Mouse (Mus musculus) CH12.LX (cell line): ENCODE measurements at regions not wholly inside any gene's neighbourhood (a gene's known extent, or its start where the extent isn't known, plus 50 kb on each side); places are given as distances from the start of the nearest gene placed in this dataset.

Experiments used
- DNase-seq: peaks from one replicate; pipeline ENCODE4 v3.0.0-alpha.2; 2013; ENCODE audit errors: extremely low read depth
- H3K27ac ChIP-seq: 2 replicates; pipeline ENCODE4 v1.5.1; 2012; ENCODE audit warnings: low read depth, mild to moderate bottlenecking, control low read depth, moderate library complexity; ENCODE audit not compliant: insufficient read depth
- H3K27me3 ChIP-seq: replicated peaks from 2 replicates; pipeline ENCODE3; 2012; ENCODE audit warnings: inconsistent platforms
- H3K36me3 ChIP-seq, 2 experiments: replicated peaks in 1 of 2; 2 replicates each; pipeline versions ENCODE3 to v1.6.1; 2012; ENCODE audit warnings: inconsistent platforms in 1 of 2, low read length in 1 of 2, mild to moderate bottlenecking in 1 of 2, mixed read lengths in 1 of 2, moderate library complexity in 1 of 2; ENCODE audit not compliant: control insufficient read depth in 1 of 2, insufficient read depth in 1 of 2
- H3K4me1 ChIP-seq, 2 experiments: 2 replicates each; pipeline ENCODE4 v1.6.1; 2012; ENCODE audit warnings: inconsistent platforms in 1 of 2, moderate library complexity in 1 of 2; ENCODE audit not compliant: insufficient read depth in 2 of 2, control insufficient read depth in 1 of 2
- H3K4me2 ChIP-seq: 2 replicates; pipeline ENCODE4 v1.6.1; 2012; ENCODE audit warnings: low read depth, mild to moderate bottlenecking, control low read depth; ENCODE audit not compliant: poor library complexity, insufficient read depth, severe bottlenecking
- H3K4me3 ChIP-seq, 3 experiments: fragments of 150-350 bp in 1 of 3; sonication (generic) in 1 of 3; replicated peaks in 1 of 3; 2 replicates each; pipeline versions ENCODE3 to v1.5.1; 2011 to 2012; ENCODE audit warnings: low read depth in 2 of 3, low read length in 2 of 3, mild to moderate bottlenecking in 2 of 3, moderate library complexity in 2 of 3, control low read depth in 1 of 3, improper control_type of control experiment in 1 of 3, inconsistent platforms in 1 of 3, mixed read lengths in 1 of 3; ENCODE audit not compliant: poor library complexity in 1 of 3
- H3K79me2 ChIP-seq: replicated peaks from 2 replicates; pipeline ENCODE4 v1.6.1; 2012; ENCODE audit warnings: mild to moderate bottlenecking, moderate library complexity; ENCODE audit not compliant: control insufficient read depth, poor library complexity, insufficient read depth, severe bottlenecking; ENCODE audit errors: extremely low read depth
- H3K9ac ChIP-seq: 2 replicates; pipeline ENCODE4 v1.6.1; 2012; ENCODE audit warnings: low read depth, mild to moderate bottlenecking, control low read depth, moderate library complexity; ENCODE audit not compliant: insufficient read depth
- H3K9me3 ChIP-seq: replicated peaks from 2 replicates; pipeline ENCODE3; 2012; ENCODE audit warnings: low read length, inconsistent platforms, mixed read lengths
- BHLHE40 ChIP-seq: IDR thresholded peaks from 2 replicates; pipeline ENCODE4 v1.6.1; 2011; ENCODE audit warnings: mild to moderate bottlenecking, low read depth, low read length, improper control_type of control experiment
- CHD2 ChIP-seq: IDR thresholded peaks from 2 replicates; pipeline ENCODE4 v1.6.1; 2011; ENCODE audit warnings: low read length, improper control_type of control experiment
- CTCF ChIP-seq, 2 experiments: IDR thresholded peaks in 1 of 2; conservative IDR thresholded peaks in 1 of 2; 2 replicates each; pipeline ENCODE4 v1.5.1; 2011 to 2012; ENCODE audit warnings: low read depth in 2 of 2, low read length in 2 of 2, improper control_type of control experiment in 1 of 2, inconsistent platforms in 1 of 2, mild to moderate bottlenecking in 1 of 2, moderate library complexity in 1 of 2
- ELF1 ChIP-seq: IDR thresholded peaks from 2 replicates; pipeline ENCODE4 v1.6.1; 2014; ENCODE audit warnings: low read depth, mild to moderate bottlenecking, inconsistent platforms, low read length, improper control_type of control experiment
- EP300 ChIP-seq: IDR thresholded peaks from 2 replicates; pipeline ENCODE4 v1.6.1; 2011; ENCODE audit warnings: low read length, improper control_type of control experiment
- HCFC1 ChIP-seq: IDR thresholded peaks from 2 replicates; pipeline ENCODE4 v1.6.1; 2012; ENCODE audit warnings: low read depth, mild to moderate bottlenecking, inconsistent platforms, low read length, improper control_type of control experiment
- JUN ChIP-seq: IDR thresholded peaks from 2 replicates; pipeline ENCODE4 v1.6.1; 2011; ENCODE audit warnings: low read depth, mild to moderate bottlenecking, low read length, improper control_type of control experiment, moderate library complexity; ENCODE audit not compliant: insufficient read depth
- MAX ChIP-seq: IDR thresholded peaks from 2 replicates; pipeline ENCODE4 v1.6.1; 2011; ENCODE audit warnings: low read length, improper control_type of control experiment
- MXI1 ChIP-seq: IDR thresholded peaks from 2 replicates; pipeline ENCODE4 v1.6.1; 2011; ENCODE audit warnings: mild to moderate bottlenecking, low read depth, low read length, improper control_type of control experiment
- NELFE ChIP-seq: IDR thresholded peaks from 2 replicates; pipeline ENCODE4 v1.6.1; 2011; ENCODE audit warnings: low read depth, low read length, improper control_type of control experiment
- RCOR1 ChIP-seq: conservative IDR thresholded peaks from 2 replicates; pipeline ENCODE4 v1.6.1; 2012; ENCODE audit warnings: low read depth, mild to moderate bottlenecking, inconsistent platforms, low read length, improper control_type of control experiment
- SIN3A ChIP-seq: IDR thresholded peaks from 2 replicates; pipeline ENCODE4 v1.6.1; 2012; ENCODE audit warnings: low read length, improper control_type of control experiment, inconsistent platforms
- UBTF ChIP-seq: IDR thresholded peaks from 2 replicates; pipeline ENCODE4 v1.6.1; 2012; ENCODE audit warnings: low read depth, mild to moderate bottlenecking, inconsistent platforms, low read length, improper control_type of control experiment, moderate library complexity
- ZC3H11A ChIP-seq: IDR thresholded peaks from 2 replicates; pipeline ENCODE4 v1.6.1; 2012; ENCODE audit warnings: low read depth, mild to moderate bottlenecking, inconsistent platforms, low read length, improper control_type of control experiment
- ZMIZ1 ChIP-seq: IDR thresholded peaks from 2 replicates; pipeline ENCODE4 v1.6.1; 2012; ENCODE audit warnings: low read depth, mild to moderate bottlenecking, inconsistent platforms, low read length, improper control_type of control experiment
- dilution Hi-C: fragments of 300-500 bp; cut with MboI; formaldehyde crosslinking; loops from 2 replicates; pipeline ENCODE4 v1.14.3; 2020; ENCODE audit warnings: low sequenced_read_pairs; ENCODE audit not compliant: extremely low pct_unique_long_range_greater_than_20kb, extremely low pct_ligation_motif_present
- in situ Hi-C: fragments of 300-500 bp; cut with MboI; formaldehyde crosslinking; loops from 3 replicates; pipeline ENCODE4 v1.14.3; 2019; ENCODE audit warnings: low sequenced_read_pairs, low pct_ligation_motif_present, low pct_unique_long_range_greater_than_20kb, mixed read lengths

DNA sequence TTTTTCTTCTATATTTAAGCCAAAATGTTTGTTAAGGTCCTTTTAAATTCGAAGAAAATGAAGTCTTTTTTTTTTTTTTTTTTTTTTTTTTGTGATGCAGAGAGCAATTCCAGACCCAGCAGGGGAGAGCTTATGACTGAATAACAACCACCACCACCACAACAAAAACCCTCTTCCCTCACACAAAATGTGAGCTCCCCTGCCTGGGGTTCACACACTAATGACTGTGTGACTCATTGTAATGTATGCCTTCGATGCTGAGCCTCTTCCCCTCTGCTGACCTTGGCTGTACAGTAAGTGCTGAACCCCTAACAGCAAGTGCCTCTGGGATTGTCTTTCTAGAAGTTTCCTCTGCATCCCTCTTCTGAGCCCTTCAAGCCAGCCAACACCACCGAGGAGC, 383.6 kb downstream of the Pdcd6ip start:
- in situ Hi-C loops, result no loop called here
- H3K27me3 ChIP-seq, result no peaks in the 10 kb centered on the region
- no peak overlapping the region for H3K9ac ChIP-seq
- no peak overlapping the region for H3K4me2 ChIP-seq
- H3K36me3 ChIP-seq, result no peaks in the 10 kb centered on the region
- no peak for DNase-seq
- peaks cover 62% of the 10 kb centered on the region for H3K9me3 ChIP-seq
- TF ChIP-seq HCFC1 (no peak), CTCF (conservative IDR thresholded peaks at IDR 0.05 in 1 of 2, IDR thresholded peaks at IDR 0.05 in 1 of 2; ENCODE audit: low read depth in 2 of 2, low read length in 2 of 2) (no peak), ELF1 (no peak), CHD2 (no peak), JUN (no peak), MXI1 (no peak)
- H3K27ac ChIP-seq, result no peak overlapping the region
- dilution Hi-C loops, result no loop called here
- no peak overlapping the region for H3K4me3 ChIP-seq
- no peaks in the 10 kb centered on the region for H3K79me2 ChIP-seq
- no peaks in the 10 kb centered on the region for H3K4me1 ChIP-seq

DNA sequence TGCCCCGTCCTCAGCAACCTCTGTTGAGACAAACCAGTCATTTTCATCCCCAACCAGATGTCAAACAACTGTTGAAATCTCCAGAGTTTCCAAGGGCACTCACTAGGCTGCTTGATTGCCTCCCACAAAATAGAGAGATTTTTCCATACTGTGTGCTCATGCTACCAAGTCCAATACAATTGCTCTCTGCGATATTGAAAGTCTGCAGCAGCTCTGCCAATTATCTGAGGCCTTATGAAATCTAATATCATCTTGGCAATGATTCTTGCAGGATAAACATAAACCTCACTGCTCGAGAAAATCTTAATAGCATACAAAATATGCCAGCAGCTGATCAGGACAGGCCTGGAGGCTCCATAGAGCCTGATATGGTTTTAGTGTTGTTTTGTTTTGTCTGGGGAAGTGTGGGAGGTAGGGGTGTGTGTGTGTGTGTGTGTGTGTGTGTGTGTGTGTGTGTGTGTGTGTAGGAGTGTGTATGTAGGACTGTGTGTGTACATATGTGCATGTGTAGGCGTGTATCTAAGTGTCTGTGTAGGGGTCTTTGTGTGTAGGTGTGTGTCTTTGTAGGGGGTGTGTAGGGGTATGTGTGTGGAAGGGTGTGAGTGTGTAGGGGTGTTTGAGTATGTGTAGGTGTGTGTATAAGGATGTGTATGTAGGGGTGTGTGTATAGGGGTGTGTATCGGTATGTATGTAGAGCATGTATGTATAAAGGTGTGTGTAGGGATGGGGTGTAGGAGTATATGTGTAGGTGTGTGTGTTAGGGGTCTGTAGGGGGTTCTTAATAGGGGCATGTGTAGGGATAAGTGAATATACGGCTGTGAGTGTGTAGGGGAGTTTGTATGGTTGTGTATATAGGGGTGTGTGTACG, 398.1 kb downstream of the Pdcd6ip start:
- H3K4me1 ChIP-seq, result no peaks in the 10 kb centered on the region
- no peak for DNase-seq
- H3K4me3 ChIP-seq, result no peak overlapping the region
- no peaks in the 10 kb centered on the region for H3K36me3 ChIP-seq
- TF ChIP-seq NELFE (no peak), RCOR1 (no peak), ZMIZ1 (no peak), BHLHE40 (no peak), ZC3H11A (no peak), EP300 (no peak), UBTF (no peak), MAX (no peak), SIN3A (no peak)
- H3K4me2 ChIP-seq, result no peak overlapping the region
- dilution Hi-C loops (no loop called here), in situ Hi-C loops (no loop called here)
- H3K27ac ChIP-seq, result no peak overlapping the region
- no peaks in the 10 kb centered on the region for H3K79me2 ChIP-seq
- no peaks in the 10 kb centered on the region for H3K27me3 ChIP-seq
- no peak overlapping the region for H3K9ac ChIP-seq
- H3K9me3 ChIP-seq, result peaks cover 90% of the 10 kb centered on the region
